Mouse (Mus musculus) kidney, adult 18-20 months (tissue): Measurements from ENCODE around the gene Magi2.
"Not testable (repeated sequence)": the region's sequence is repeated elsewhere in the genome, so short reads cannot be mapped to it uniquely, and the experiment has no call there.

Experiments
- DNase-seq: peaks from one replicate; pipeline ENCODE4 v3.0.0; 2021

The Magi2 gene

GRCm38 (mm10) chr5:20676193-20676871 is 1449.5 kb downstream of the Magi2 start:
- DNase-seq: no peak

GRCm38 (mm10) chr5:20677246-20677645 is 1450.4 kb downstream of the Magi2 start:
- DNase-seq: no peak

GRCm38 (mm10) chr5:20678573-20678972 is 1451.7 kb downstream of the Magi2 start:
- no peak for DNase-seq

DNA sequence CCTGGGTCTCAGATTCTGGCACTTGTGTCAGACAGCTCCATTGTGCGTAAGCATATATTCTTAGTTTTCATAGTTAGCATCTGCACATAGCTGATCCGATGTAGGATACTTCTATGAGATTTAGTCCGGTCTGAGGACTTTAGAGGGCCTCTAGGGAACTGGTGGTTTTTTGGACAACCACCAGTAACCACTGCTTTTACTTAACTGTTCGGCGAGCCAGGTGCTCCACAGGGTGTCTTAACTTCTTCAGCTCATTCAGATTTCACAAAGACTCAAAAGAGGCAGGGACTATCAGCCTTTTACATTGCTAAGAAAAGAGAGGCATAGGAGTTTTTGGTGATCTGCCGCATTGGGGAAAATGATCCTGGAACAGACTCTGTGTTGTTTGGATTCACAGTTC is 1453.1 kb downstream of the Magi2 start:
- DNase-seq: no peak

GRCm38 (mm10) chr5:20680833-20681530 is 1454.1 kb downstream of the Magi2 start:
- no peak for DNase-seq

DNA sequence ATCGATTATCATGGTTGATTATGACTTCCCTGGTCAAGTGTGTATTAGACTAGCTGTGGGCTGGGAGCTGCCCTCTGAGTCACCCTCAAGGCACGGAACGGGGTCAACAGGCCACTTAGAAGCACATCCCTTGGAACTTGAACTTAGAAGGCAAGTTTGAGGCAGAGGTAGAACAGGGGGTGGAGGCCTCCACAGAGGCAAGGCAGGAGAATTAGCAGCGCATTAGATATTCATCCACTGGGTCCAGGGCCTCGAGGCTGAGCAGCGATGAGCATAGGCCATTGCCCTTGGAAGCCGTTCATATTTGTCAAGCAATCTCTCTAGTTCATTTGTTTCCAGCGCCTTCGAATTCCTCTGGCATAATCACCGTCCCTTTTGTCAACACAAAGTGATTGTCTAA is 1454.8 kb downstream of the Magi2 start:
- DNase-seq: no peak

GRCm38 (mm10) chr5:20682208-20682607 is 1455.4 kb downstream of the Magi2 start:
- DNase-seq: no peak

GRCm38 (mm10) chr5:20684112-20684511 is 1457.3 kb downstream of the Magi2 start:
- no peak for DNase-seq

DNA sequence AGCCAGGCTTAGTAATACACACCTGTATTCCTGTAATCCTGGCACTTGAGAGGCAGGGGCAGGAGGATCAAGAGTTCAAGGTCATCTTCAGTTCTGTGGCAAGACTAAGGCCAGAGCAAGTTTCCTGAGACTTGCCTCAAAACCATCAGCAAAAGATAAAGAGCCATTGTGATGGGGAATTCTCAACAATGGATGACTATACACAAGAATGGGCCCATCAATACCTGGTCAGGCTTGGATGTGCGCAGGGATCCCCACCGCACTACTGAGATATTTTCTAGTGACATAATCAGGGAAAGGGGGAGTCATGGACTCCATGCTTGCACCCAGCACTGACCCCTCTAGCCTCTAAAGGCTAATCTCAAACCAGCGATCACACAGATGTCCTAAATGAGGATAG is 1465.4 kb downstream of the Magi2 start:
- DNase-seq: no peak

DNA sequence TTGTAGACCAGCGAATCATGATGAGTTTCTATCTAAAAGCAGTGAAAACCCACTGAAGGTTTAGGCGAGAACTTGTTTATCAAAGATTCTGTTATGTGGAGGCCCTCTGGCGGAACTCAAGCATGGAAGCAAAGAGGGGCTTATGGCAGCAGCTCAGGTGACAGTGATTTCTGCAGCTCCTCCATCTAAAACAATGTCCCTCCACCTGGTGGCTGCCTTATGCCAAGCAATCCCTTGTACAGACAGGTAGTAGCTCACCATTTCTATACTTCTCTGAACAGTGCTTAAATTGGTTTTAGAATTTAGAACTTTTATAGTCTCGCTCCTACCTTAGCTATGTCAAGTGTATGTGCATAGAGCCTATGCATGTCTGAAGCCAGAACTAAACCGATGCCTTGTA is 1472.3 kb downstream of the Magi2 start:
- no peak for DNase-seq

DNA sequence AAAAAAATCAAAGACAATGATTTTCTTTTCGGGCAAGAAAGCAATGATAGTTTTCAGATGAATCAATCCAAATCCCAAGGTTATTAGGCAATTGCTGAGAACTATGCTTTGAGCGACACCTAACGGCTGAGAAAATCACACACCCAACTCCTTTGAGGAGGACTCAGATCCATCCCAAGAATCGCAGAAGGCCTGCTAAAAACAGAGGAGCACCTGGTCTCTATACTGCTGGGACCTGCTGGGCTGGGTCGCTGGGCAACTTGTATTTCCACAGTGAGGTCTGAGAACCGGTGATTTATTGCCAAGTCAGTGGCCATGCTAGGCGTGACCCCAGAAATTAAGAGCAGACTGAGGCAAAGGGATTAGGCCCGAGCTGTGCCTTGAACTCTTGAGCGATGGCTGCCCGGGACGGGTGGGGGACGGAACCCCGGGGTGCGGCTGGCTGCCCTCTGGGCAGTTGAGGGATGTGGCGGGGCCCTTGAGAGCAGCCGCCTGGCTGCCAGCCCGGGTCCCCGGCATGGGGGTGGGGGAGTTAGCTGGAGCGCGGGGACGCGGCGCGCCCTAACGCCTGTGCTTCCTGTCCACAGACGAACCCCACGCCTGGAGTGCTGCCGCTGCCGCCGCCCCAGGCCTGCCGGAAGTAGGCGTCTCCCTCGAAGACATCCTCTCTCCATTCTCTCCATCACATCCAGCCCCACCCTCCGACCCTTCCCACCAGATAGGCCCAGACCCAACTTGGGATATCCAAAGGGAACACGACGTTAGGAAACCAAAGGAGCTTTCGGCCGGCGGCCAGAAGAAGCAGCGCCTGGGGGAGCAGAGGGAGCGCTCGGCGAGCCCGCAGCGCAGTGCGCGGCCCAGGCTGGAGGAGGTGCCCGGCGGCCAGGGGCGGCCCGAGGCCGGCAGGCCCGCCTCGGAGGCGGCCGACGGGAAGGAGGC is 1474.9 kb downstream of the Magi2 start:
- DNase-seq: peak; percentile 84

DNA sequence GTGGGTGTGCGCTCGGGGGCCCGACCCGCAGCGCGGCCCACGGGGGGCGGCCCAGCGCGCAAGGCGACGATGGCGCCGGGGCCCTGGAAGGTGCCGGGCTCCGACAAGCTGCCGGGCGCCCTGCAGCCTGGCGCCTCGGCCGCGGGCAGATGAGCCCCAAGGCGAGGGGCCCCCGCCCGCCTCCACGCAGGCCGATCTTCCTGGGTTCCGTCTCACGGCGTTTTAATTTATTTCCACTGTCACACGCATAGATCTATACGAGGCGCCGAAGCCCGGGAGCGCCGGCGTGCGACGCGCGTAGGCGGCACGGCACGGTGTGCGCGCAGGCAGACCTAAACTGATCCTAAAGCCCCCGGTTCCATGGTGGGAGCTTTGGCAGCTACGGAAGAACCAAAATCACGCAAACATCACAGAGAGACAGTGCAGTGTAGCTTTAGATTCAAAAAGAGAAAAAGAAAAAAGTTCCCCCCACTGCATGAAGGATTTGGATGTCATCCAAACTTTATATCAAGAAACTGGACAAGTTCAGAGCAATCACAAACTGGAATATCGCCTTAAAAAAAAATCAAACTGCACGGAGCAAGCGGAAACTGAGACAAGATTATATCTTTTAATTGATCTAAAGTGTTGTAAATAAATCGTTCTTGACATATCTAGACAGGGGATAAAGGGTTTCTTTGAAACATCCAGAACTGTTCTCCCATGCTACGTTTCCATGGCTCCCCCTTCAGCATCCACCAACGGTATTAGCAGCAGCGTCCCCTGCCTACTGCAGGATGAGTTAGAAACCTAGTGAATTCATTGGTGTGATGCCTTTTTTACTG is 1475.9 kb downstream of the Magi2 start:
- peak; percentile 37 for DNase-seq

GRCm38 (mm10) chr5:20703304-20703700 is 1476.5 kb downstream of the Magi2 start:
- DNase-seq: no peak

DNA sequence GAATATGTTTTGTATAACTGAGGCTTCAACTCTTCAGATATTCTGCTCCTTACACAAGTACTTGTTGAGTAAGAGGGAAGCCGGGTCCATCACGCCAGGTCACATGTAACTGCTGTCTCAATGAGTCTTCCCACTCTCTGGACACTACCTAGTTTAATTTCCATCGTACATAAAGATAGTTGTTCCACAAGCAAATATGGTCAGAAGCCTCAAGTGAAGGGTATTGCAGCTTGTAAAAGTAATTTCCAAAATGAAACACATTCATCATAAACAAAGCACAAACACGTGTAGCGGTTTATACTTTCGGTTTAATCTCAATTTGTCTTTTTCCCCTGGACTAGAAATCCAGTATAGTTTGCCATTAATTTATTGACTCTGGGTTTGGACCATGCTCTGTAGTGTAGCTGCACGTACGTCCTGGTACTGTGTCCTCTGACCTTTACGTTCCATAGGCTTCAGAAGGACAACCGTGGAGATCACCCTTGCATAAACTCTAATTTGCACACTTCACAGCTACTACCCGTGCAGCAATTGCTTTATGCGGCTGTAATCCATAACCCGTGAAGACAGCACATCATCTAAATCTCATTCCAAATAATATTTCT is 1477.2 kb downstream of the Magi2 start:
- no peak for DNase-seq

- no peak for DNase-seq
Measured at GRCm38 (mm10) chr5:20704886-20705285, 1478.0 kb downstream of the Magi2 start.

DNA sequence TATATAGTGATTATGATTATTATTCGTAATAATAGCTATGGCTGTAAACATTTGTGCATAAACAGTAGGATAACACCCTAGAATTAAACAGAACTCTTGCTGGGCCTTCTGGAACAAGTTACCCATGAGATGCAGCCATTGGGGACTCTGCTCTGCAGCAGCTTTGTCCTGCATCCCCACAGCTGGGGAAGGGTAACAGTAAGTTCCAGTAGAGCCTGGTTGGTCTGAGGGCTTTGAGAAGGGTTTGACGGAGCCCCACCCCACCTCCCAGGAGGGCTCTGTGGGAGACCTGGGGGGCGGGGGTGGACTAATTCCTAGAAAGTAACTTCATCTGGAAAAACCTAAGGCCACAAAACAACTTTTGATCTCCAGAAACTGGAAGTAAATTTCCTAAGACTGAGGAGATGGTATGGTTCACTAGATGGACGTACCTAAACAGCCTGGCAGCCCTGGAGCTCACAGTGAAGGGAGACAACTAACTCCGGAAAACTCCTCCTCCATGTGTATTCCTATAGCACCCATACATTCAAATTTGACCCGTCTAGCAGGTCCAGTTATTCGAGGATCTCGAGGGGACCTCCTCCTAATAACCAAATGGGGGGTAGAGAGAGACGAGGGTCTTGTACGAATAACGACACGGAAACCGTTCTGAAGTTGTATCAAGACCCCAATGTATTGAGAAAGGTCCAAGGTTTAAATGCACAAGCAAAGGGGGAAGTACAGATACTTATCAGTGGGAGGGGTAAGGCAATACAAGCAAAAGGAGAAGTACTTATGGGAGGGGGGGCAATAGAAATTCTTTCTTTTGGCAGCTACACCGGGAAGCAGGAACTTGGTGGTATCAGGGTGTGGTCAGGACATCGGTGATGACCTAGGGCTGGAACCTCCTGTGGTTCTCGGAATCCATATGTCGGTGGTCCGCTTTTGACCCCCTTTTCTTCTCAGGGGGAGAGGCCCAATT is 1479.8 kb downstream of the Magi2 start:
- not testable (repeated sequence) for DNase-seq

DNA sequence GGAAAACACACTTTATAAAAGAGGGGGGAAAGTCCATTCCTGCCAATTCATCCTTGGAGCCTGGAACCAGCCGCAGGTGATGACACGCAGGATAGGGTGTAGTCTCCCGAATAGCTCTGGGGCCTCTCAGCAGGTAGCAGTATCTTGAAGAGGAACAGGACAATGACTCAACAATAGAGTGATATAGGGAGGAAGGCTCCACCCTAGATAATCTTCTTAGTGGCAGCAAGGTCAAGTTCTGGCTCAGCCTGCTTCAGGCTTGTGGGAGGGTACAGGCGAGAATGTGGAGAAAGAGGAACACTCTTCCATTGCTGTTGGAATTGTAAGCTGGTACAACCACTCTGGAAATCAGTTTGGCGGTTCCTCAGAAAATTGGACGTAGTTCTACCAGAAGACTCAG is 1484.0 kb downstream of the Magi2 start:
- not testable (repeated sequence) for DNase-seq

DNA sequence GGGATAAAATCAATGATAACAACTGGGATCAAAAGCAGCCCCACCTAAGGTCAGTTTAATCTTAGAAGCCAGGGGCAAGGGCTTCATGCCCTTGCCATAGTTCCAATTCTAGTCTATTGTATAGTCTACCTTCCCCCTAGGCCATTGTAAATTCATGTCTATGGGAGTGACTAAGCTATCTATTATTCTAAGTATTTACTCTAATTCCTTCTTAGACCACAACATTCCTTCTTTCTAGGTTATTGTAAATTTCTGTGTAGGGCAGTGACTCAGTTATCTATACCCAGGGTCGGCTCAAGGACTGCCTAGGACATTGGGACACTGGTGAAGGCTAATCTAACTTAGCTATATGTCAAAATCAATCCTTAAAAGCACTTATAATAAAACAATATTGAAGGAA is 1487.8 kb downstream of the Magi2 start:
- DNase-seq: not testable (repeated sequence)

DNA sequence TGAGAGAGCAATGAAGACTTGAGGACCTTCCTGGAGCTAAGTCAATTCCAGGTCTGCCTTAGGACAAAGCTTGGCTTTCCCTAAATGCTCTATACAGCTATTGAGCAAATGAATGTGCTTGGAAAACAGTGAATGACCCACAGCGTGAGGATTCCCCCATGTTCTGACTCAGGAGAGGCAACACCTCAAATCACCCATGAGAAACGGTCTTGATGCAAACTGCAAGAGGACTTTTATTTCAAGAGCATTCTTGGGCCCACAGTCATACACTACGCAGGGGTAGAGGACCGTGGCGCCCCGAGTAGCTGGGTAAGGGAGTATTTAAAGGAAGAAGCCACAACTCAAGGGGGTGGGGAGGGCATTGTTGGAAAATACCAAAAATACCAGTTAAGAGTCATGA is 1489.1 kb downstream of the Magi2 start:
- DNase-seq: not testable (repeated sequence)

DNA sequence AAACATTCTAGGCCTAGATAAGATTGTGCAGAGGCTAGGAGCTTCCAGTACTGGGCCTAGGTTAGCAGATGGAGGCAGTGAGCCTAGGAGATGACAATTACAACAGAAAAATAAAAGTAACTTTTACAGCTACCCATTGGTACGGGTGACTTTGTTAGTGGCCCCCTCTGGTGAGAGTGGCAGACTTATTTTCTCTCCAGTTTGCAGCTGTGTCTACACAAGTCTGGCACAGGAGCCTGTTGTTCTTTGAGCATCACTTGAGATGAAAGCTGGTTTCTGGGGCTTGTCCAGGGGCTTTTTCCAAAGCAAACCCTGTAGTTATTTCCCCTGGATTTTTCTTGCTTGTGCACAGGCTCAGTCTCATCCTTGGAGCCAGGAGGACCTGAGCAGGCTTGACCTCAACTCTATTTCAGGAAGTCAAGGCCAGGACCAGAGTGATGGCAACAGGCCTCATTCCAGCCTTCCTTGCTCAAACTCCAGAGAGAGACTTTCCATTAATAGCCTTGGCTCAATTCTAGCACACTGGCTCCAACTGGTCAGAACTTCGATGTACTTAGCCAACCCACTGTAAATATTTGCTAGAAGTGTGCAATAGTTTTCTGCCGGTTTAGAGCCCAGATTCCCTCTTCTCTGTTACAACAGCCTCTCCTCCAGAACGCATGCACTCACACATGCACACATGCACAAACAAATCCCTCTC is 1493.5 kb downstream of the Magi2 start:
- DNase-seq: no peak
